Mouse (Mus musculus): Measurements from ENCODE around the gene Ceacam2. TPM values are rescaled to one million over a fixed set of nuclear protein-coding genes. Genes with fewer than 3 reads are reported as not detected.
"Not testable (repeated sequence)": the region's sequence is repeated elsewhere in the genome, so short reads cannot be mapped to it uniquely, and the experiment has no call there.

Gene Ceacam2
- 1 to 10 TPM in 1 of 2 experiments, under 1 TPM in 1; 0.95 to 1.1 TPM for total RNA-seq (2021)

DNA sequence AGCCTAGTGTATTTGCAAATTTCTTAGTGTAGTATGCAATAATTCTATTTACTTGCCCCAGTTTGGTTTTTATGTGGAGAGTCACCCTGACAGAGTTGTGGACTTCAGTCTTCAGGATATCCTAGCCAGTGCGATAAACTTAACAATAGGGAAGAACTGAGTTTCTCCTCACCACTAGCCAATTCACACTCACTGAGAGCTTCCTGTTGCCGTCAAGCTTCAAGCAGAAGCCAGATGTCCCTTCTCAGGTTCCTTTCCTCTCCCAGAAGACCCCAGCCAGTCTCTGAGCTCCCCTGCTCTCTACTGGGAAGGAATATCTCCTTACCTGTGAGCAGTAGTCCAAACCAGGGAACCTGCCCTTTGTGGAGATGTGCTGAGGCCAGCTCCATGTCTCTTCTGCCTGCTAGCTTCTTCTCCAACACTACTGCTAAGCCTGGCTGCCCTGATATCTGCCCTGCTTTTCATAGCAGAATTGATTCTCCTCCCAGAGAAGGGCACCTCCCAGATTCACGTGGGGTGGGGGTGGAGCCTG lies at the start of gene Ceacam2:
TSS of gene Ceacam2 (minus strand) at position 482 of the 532 bp plus-strand sequence.
- DNase-seq = not testable (repeated sequence)

DNA sequence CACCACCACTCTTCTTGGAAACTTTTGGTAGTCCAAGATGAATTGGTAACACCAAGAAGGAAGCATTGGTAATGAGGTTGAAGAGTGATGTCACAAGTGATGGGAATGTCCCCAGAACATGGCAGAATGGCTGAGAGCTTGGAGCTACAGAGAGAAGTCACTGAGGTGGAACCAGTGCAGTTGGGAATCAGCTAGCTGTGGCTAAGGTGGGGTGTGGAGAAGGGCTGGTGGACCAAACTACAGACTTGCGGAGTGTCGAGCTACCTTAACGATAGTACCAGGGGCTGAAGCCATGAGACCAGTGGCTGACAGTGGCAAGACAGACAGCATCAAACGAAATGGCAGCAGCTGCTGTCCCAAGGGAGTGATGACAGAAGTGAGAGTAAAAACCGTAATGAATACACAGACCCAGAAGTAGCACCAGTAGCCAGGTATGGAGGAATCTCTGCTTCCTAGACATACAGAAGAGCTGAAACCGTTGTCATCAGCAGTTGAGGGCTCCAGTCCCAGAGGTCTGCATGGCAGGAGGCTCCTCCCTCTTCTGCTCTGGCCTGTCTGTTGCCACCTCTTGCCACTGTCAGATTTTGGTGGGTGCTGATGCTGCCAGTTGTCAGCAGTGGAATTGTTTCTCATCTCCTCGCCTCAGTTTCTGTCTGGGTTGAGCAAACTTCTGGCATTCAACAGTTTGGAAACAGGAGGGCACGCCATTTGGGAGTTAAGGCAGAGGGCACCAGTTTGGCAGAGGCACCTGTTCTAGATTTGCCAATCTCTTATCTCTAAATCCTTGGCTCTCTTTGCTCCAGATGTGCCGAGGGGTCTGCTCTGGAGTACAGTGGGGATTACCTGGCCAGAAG lies 45.9 kb upstream of the Ceacam2 start:
- no peak for DNase-seq

DNA sequence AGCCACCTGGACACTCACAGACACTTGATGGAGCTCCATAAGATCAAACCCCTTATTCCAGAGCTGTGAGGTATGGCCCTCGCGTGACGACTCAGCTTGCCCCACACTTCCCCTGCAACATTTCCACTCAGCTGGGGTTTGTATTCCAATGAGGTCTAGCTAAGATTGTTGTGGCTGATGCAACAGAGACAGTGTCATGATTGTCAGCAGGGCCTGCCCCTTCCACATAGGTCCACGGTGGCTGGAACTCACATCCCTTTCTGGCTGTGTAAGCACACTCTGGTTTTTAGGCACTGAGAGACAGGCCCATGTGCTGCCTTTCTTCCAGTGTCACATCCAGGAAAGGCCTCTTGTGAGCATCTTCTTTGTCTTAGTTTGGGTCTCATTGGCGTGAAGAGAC lies 45.0 kb upstream of the Ceacam2 start:
- no peak for DNase-seq

DNA sequence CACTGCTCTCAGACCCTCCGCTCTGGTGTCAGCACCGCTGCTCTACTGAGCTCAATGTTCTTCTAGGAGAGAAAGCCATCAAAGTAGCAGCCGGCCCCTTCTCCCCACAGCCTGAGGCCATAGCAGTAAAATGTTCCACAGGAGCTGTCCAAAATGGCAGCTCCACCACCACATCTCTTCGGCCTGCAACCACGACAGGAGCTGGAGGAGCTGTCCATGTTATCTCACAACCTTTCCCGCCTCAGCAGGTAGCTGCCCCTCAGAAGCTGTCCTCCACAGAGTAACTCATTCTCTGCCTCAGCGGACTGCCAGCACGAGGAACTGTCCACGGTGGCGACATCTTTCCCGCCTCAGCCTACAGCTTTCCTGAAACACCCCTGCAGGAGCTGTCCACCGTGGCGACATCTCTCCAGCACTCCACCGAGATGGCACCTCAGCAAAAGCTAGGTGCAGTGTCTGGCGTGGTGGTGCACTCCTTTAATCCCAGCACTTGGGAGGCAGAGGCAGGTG lies 42.7 kb upstream of the Ceacam2 start:
- no peak for DNase-seq

DNA sequence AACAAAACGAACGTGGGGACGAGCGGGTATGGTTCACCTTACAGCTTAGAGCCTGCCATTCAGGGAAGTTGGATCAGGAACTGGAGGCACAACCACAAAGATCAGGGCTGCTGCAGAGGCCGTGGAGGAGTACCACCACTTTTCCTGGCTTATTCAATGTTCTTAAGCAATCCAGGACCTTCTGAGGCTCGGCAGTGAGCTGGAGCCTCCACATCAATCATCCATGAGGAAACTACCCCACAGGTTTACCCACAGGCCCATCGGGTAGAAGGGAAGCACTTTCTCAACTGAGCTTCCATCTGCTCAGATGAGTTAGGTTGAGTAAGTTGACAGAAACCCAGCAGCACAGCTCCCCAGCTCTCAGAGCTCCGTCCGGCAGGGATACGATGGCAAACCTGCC lies 39.8 kb upstream of the Ceacam2 start:
- no peak for DNase-seq

DNA sequence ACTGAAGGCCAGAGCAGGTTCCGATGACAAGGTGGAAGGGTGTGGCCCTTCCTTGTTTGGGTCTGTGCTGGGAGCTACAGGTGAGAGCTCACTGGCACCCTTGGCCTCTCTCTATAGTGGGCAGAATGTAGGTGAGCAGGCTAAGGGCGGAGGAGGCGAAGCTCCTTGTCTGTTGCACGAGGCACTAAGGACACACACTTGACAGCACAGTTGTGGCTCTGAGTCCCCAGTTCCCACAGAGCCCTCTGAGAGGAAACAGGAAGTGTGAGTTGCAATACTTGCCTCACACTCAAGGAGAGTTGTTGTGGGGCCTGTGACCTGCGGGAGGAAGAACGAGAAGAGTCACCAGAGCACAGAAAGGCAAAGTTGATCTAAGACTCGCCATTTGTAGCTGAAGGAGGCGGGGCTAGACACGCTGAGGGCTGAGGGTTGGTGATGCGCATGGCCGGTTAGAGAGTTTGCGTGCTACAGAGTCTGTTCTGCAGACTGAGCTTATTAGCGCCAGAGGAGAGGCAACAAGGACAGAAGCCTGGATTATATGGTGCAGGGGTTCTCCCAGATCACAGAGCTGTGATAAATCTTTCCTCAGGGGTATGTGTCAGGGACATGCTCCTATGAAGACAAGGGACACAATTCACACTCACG lies 37.3 kb upstream of the Ceacam2 start:
- DNase-seq = not testable (repeated sequence)

DNA sequence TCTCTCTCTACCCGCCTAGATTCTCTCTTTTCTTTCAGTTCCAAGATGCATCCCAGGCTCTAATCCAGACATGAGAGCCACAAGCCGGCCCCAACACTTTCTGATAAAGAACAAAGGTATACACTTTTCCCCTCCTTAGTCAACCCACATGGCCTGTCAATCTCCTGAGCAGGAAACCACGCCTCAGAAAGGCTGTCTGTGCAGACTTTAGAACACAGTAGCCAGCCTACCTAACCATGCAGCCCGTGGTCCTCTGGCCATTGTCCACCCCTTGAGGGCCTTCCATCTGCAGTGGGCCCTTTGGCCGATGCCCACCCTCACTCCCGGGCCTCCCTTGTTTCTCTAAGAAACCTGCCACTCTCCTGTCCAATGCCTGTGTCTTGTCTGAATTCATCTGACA lies 36.7 kb upstream of the Ceacam2 start:
- DNase-seq = not testable (repeated sequence)

DNA sequence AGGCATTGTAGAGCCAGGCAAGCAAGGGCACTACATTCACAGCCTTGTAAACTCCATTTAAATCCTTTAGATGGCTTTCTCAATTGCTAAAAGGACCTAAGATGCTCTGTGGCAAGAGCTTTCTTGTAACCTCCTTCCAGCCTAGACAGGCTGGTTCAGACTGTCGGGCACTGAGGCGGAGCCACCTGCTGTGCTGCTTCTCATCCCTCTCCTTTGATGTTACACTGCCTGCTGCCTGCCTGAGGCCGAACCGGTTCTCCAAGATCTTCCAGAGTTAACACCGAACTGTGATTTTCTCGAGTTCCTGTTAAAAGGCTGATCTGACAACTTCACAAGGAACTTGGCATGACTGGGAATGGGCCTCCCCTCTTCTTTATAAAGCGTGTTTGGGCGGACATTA lies 36.2 kb upstream of the Ceacam2 start:
- no peak for DNase-seq

DNA sequence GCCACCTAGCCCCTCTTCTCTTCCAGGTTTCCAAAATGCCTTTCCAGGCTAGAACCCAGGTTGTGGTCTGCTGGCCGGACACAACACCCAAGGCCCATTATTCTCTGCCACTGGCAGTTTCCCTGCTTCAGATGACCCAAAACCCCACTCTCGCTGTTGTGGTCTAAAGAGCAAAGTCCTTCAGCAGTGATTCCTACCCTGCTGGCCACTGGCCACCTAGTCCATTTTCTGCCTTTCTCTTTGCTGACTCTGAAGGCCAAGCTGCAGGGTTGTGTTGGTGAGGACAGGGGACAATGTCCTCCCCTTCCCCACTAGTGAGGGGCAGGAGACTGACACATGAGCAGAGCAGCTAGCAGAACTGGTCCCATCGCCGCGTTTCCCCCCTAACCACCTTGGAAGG lies 35.4 kb upstream of the Ceacam2 start:
- DNase-seq = no peak

DNA sequence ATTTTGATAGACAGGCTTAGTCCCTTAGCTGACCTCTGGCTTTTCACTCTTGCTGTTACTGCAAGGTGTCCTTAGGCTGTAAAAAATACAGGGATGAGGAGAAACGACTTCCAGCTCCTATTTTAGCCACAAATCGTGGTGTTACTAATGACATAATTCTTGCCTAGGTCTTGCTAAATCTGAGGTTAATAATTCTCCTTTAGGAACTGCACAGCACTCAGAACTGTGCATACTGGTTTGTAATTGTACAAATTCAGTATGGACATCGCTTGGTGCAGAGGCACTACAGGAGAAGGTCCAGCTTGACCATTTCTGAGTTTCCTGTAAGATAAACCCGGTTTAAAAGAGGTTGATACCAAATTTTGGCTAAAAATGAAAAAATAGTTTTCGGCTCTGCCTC lies 34.1 kb upstream of the Ceacam2 start:
- DNase-seq = not testable (repeated sequence)

DNA sequence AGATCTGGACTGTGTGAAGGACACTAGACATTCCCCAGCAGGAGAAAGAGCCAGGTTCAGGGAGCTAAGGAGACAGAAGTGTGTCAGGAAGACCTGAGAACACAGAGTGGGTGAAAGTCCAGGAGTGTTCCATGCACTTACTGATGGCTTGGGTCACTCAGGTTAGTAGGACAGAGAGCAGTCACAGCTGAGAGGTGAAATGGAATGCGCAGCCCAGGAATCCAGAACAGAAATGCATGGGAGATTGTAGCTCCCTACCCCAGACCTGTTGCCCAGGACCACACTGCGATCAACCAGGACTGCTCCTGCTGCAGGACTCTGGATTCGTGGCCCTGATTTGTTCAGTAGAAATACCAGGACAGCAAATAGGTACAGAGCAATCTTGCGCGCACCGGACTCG lies 29.1 kb upstream of the Ceacam2 start:
- DNase-seq = no peak

DNA sequence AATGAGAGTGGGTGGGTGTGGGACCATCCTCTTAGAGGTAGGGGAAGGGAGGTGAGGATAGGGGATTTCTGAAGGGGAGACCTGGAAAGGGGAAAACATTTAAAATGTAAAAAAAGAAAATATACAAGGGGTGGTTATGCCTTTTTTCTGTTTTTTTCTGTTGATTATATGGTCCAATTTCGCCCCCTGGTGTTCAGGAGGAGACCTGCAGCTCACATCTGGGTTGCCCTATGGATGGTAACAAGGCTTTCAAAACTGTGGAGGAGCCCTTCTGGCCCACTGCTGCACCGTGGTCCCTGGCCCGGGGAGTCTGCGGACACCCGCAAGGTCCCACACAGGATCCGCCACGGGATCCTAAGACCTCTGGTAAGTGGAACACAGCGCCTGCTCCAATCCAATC lies 1.8 kb upstream of the Ceacam2 start:
- peak; percentile 20 for DNase-seq

DNA sequence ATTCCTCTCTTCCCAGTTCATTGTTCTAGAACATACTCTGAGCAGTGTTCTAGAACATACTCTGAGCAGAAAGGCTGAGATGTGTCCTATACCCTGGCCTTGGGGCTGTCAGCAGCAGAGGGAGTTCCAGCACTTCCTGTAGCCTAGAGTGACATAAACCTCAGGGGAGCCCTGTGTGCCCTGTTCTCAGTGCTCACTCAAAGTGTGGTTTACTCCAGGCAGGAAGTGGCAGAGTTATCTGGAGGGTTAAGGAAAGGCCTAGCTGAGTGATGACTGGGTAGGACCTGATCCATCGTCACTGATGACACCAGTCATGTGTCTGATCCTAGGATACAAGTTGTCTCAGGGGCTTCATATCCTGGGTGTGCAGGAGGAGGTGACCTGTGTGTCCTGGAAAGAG lies 297 bp upstream of the Ceacam2 start:
- DNase-seq = not testable (repeated sequence)

DNA sequence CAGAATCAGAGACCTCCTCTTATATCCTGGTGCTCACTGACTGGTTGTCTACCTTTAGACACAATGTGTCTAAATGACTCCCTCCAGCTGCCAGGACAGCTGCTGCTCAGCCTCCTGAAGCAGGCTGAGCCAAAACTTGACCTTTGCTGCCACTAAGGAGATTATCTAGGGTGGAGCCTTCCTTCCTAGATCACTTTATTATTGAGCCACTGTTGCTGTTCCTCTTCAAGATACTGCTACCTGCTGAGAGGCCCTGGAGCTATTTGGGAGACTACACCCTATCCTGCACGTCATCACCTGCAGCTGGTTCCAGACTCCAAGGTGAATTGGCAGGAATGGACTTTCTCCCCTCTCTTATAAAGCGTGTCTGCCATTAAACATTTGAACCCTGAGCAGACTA lies 8.8 kb downstream of the Ceacam2 start:
- no peak for DNase-seq

DNA sequence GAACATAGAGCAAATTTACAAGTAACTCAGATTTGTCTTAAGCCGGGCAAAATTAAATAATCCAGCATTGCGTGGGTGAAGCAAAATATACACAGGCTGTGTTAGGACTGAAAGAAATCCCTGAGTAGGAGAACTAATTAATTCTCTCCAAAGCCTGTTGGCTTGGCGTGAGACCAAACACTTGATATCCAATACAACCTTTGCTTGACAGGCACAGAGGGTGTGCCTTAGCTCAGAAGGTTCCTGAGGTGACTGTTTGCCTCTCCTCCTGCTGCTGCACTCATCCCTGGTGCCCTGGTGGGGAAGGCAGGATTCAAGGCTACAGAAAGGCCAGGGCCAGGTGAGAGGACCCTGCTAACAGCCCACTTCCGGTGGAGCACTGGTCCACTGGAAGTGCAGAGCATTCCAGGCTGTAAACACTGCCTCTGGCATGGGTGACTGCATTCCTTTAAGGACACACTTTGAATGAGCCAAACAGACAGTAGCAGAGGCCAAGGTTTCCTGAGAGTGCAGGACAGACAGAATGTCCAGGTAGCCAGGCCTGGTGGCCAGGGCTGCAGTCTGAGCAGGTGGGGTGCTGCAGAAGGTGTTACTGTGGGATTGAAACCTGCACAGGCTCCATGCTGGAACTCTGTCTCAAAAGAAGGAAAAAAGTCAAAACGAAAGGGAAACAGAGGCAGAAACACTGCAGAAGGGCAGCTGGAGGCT lies 23.4 kb downstream of the Ceacam2 start:
- not testable (repeated sequence) for DNase-seq

DNA sequence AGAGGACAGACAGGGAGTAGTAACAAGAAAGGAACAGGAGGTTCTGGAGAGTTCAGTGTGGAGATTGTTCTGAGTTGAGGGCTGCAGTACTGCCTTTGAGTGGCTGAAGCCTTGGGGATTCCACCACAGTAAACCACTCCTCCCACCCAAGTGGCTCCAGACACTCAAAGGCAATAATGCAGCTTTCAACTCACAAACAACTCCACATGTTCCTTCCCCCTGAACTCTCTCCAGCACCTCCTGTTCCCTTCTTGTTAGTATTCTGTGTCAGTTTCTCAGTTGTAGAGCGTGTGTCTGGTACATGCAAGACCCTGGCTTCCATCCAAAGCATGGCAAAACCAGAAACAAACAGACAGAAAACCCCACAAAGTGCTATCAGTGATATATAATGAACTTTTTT lies 24.0 kb downstream of the Ceacam2 start:
- DNase-seq = not testable (repeated sequence)

DNA sequence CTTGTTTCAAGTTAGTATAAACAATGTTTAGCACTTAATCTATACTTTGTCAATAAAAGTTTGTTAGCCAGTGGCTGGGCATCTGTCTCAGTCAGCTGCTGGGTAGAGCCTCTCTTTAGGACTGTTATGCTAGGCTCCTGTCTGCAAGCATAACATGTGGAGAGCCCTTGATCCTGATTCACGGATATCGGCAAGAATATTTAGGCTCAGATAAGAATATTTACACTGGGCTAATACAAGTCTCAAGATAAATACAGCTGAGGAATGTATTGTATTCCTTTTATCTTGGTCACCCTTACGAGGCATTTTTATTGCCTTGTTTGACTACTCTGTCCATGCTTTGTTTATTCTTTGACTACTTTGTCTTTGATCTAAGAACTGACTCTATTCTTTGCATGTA lies 29.7 kb downstream of the Ceacam2 start:
- no peak for DNase-seq

DNA sequence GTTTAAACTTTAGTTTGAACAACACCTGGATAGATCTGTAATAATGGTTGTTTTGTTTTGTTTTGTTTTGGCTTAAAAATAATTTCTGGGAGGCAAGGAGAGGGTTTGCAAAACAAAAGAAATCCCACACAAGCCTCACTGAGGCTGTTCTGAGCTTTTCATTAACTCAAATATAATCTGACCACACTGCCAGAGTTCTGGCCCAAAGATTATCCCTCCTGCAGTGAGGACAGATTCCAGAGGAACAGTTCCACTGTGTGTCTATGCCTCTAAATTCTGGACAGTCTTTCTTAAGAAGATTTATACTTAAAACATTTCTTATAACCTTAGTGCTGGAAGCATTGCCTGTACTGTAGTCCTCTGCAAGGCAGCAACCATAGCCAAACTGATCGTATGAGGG lies 45.0 kb downstream of the Ceacam2 start:
- DNase-seq = no peak

DNA sequence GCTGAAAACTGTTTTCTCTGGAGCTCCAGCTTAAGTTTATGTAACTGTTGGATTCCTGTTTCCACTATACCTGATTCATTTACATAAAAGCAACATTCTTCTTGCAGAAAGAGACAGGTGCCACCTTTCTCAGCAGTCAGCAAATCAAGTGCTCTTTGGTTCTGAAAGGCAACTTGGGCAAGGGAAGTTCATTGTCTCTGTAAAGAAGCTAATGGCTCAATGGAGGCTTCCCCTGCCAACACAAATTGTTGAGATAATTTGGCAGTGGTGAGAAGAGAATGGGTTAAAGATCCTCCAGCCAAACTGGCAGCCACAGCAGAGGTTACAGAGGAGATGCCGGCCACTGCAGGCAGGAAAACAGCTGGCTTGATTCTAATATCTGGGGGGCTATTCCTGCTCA lies 49.0 kb downstream of the Ceacam2 start:
- DNase-seq = not testable (repeated sequence)

DNA sequence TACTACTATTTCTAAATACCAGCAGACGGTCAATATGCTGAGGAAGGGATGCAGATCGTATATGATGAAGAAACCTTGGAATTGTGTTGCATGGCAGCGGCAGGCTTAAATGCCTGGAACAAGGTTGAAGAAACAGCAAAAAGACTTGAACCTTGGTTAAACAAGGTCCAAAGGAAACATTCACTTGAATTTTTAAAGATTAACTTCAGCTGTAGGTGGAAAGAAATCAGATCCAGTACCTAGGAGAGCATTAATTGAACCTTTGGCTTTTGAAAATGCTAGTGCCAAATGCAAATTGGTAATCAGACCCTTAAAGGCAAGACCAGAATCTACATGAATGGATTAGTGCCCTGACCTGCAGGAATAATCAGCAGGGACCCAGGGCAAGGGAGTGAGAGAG lies 50.3 kb downstream of the Ceacam2 start:
- not testable (repeated sequence) for DNase-seq

DNA sequence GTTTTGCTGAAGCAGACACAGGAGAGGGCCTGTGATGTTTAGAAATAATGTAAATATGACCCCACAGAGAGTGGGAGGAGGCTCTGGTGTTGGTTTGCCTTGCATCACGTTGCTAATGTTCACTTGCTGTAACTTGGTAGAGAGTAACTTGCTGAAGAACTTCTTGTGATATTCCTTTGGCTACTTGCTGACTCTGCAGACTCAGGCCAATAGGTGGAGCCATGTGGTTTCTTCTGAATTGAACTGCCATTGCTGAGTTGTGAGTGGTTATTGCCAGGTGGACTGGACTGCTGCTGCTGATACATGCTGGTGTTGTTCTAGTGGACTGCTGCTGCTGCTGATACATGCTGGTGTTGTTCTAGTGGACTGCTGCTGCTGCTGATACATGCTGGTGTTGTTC lies 53.5 kb downstream of the Ceacam2 start:
- DNase-seq = peak; percentile 52

DNA sequence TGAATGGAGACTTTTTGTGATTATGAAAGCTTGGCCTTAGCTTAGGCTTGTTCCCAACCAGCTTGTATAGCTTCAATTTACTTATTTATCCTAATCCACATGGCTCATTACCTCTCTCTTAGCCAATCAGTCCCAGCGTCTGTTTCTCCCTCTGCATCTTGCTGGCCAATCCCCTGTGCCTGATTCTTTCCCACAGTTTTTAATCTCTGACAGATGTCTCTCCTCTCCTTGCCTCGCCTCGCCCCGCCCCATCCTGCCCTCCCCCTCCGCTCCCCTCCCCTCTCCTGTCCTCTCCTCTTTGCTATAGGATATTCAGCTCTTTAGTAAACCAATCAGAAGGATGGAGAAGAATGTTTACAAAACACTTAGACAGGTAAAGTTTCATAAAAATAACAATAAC lies 54.6 kb downstream of the Ceacam2 start:
- DNase-seq = no peak

Data from heart, postnatal 4 days (tissue).